Mouse (Mus musculus) CH12.LX (cell line): ENCODE results near the gene Uchl1.

Experiments used
- EP300 ChIP-seq: IDR thresholded peaks from 2 replicates; pipeline ENCODE4 v1.6.1; 2011; ENCODE audit warnings: low read length, improper control_type of control experiment
- ETS1 ChIP-seq: conservative IDR thresholded peaks from 2 replicates; pipeline ENCODE4 v1.6.1; 2012; ENCODE audit warnings: low read depth, mild to moderate bottlenecking, inconsistent platforms, low read length, improper control_type of control experiment, moderate library complexity
- MAX ChIP-seq: IDR thresholded peaks from 2 replicates; pipeline ENCODE4 v1.6.1; 2011; ENCODE audit warnings: low read length, improper control_type of control experiment
- MXI1 ChIP-seq: IDR thresholded peaks from 2 replicates; pipeline ENCODE4 v1.6.1; 2011; ENCODE audit warnings: mild to moderate bottlenecking, low read depth, low read length, improper control_type of control experiment
- POLR2A ChIP-seq: IDR thresholded peaks from 2 replicates; pipeline ENCODE4 v1.6.1; 2011; ENCODE audit warnings: low read depth, mild to moderate bottlenecking, improper control_type of control experiment, low read length
- SMC3 ChIP-seq: IDR thresholded peaks from 2 replicates; pipeline ENCODE4 v1.6.1; 2011; ENCODE audit warnings: low read depth, low read length, improper control_type of control experiment

GRCm38 (mm10) chr5:66720921-66721320 is 45.0 kb downstream of the Uchl1 start:
- TF ChIP-seq ETS1 = no peak
- TF ChIP-seq SMC3 = no peak
- no peak for TF ChIP-seq MXI1
- no peak for TF ChIP-seq EP300
- TF ChIP-seq POLR2A = no peak
- TF ChIP-seq MAX = no peak
